Mouse (Mus musculus): ENCODE measurements at regions not wholly inside any gene's neighbourhood (a gene's known extent, or its start where the extent isn't known, plus 50 kb on each side); places are given as distances from the start of the nearest gene placed in this dataset.

DNA sequence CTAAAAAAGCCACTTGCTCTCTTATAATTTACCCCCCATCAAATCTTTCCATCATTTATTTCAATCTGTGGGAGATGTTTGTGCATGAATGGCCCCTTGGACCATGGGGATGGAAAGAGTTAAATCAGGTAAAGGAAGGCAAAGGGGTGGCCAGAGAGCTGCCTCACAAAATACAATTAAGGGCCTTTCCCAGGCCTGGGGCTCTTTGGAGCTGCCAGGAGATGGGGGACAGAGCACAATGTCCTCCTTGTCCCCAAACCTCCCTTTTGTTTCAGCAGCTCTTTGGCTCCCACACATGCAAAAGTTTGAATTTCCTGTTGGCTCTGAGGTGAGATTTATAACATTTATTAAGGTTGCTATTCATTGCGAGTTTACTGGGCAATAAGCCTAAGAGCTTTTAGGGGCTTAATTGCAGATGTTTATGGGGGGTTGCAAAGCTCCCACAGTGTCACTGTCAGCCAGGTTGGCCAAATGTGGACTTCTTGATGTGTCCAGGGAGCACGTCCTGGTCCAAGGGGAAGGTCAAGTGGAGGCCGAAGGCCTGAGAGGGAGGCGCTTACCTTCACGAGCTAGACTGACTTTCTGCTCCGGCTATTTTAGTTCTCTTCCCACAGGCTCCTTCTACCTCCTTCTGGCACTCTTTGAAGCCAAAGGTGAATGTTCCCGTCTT, 628.5 kb downstream of the Lmo4 start:
- no peaks in the 10 kb centered on the region for H3K27me3 ChIP-seq (replicated peaks)
- H3K4me3 ChIP-seq: no peak overlapping the region
- H3K27ac ChIP-seq (ENCODE audit: poor library complexity, severe bottlenecking): no peak overlapping the region
- no peaks in the 10 kb centered on the region for H3K9me3 ChIP-seq (replicated peaks)
- H3K4me2 ChIP-seq: no peak overlapping the region
- 62% methylated on average over 7 of the region's 7 CpGs for WGBS
- H3K9ac ChIP-seq: no peak overlapping the region
- H3K36me3 ChIP-seq: no peaks in the 10 kb centered on the region
- ATAC-seq (ENCODE audit: insufficient number of reproducible peaks, low FRiP score): no peak
- H3K4me1 ChIP-seq (replicated peaks): peaks cover 12% of the 10 kb centered on the region

DNA sequence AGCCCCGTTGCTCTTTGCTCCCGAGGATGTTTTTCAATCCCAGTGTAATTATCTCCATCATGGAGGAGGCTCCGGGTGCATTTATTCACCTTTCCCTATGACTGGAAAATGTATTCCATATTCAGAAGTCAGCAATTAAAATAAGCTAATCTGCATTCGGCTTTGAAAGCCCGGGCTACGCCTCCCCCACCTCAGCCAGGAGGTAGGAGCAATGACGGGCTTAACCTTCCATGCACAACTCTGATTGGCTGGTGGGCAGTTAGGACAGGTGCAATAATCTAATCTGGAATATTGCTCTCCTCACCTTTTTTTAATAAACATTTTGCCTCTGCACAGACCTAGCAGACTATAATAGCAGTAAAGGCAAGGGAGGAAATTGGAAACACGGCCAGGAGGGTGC, 629.3 kb downstream of the Lmo4 start:
- Histone ChIP-seq H3K9ac (no peak overlapping the region), H3K4me2 (no peak overlapping the region), H3K27me3 (replicated peaks) (no peaks in the 10 kb centered on the region), H3K4me3 (no peak overlapping the region), H3K27ac (ENCODE audit: poor library complexity, severe bottlenecking) (no peak overlapping the region), H3K4me1 (replicated peaks) (peaks cover 12% of the 10 kb centered on the region), H3K9me3 (replicated peaks) (no peaks in the 10 kb centered on the region), H3K36me3 (no peaks in the 10 kb centered on the region)
- ATAC-seq (ENCODE audit: insufficient number of reproducible peaks, low FRiP score): no peak
- 89% methylated on average over 8 of the region's 8 CpGs for WGBS

DNA sequence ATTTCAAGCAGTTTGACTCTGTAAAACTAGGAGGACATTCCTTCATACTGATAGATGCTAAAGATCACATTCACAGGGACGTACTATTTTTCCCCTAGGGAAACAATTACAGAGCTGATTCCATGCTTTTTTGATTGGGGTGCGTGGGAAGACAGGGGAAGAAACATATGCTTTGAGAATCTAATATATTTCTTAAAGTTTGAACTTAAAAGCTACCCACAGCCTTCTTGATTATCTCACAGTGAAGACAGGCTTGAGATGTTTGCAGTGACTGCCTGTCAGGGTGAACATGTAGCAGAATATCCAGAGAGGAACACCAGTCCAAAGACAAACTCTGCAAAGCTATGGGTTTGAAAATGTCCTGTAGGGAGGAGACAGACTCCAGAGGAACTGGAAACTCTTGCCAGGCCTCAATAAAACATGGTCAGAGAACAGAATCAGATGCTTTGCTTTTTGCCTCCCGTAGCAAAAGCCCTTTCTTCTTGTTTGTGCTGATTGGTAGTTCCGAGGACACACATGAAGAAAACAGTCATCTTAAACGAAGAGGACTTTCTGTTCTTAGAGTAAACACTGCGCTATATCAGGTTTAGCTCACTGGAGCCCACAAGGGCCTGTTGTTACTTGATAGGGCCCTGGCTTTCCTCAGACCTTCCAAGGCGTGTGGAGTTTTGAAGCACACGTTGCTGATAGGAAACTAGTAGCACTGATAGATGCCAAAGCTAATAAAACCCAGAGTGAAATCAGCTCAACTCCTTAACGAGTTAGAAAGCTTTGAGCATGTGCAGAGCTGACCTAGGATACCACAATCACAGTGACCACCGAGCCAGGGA, 630.8 kb downstream of the Lmo4 start:
- no peaks in the 10 kb centered on the region for H3K9me3 ChIP-seq (replicated peaks)
- no peaks in the 10 kb centered on the region for H3K36me3 ChIP-seq
- peak overlapping the region; percentile 16 for H3K27ac ChIP-seq (ENCODE audit: poor library complexity, severe bottlenecking)
- peak; percentile 53; the same call in 1 of the 2 replicates for ATAC-seq (ENCODE audit: insufficient number of reproducible peaks, low FRiP score)
- no peak overlapping the region for H3K9ac ChIP-seq
- peaks cover 12% of the 10 kb centered on the region for H3K4me1 ChIP-seq (replicated peaks)
- no peak overlapping the region for H3K4me3 ChIP-seq
- peak overlapping the region; percentile 7; the same call in 1 of the 2 replicates for H3K4me2 ChIP-seq
- H3K27me3 ChIP-seq (replicated peaks): no peaks in the 10 kb centered on the region
- 15% methylated on average over 10 of the region's 10 CpGs for WGBS

DNA sequence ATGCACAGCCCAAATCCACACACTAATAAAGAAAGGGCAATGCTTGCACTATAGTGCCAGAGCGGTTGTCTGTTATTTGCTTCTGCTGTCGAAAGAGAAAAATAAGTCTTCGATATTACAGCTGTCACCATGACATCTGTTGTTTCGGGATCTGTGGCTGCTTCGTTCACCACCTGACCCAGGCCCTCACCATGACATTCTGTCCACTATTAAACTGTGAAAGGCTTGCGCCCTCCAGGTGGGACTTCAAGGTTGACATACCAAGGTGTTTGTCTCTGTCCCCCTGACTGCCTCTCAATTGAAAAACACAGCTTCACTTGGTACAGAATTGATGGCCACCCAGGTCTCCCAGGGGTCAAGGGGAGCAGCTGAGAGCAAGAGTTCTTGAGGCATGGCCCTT, 635.1 kb downstream of the Lmo4 start:
- no peak overlapping the region for H3K4me3 ChIP-seq
- H3K4me1 ChIP-seq (replicated peaks): peaks cover 9% of the 10 kb centered on the region
- no peaks in the 10 kb centered on the region for H3K9me3 ChIP-seq (replicated peaks)
- no peak overlapping the region for H3K4me2 ChIP-seq
- no peak for ATAC-seq (ENCODE audit: insufficient number of reproducible peaks, low FRiP score)
- no peak overlapping the region for H3K27ac ChIP-seq (ENCODE audit: poor library complexity, severe bottlenecking)
- H3K9ac ChIP-seq: no peak overlapping the region
- WGBS: 81% methylated on average over 6 of the region's 6 CpGs
- no peaks in the 10 kb centered on the region for H3K27me3 ChIP-seq (replicated peaks)
- H3K36me3 ChIP-seq: no peaks in the 10 kb centered on the region

DNA sequence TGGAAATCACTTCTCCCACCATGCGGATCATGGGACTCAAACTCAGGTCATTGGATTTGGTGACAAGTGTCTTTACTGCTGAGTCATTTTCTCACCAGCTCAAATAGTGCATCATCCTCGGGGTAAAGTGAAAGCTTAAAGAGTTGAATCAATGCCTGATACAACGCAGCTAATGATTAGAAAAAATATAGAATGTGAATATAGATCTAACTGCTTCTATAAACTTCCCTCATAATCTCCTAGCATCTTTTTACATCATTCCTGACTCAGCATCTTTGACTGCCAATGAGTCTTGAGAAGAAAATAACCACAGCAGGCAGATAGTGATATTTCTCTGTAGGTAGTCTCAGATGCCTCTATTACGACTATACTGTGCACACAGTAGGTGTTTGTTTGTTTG, 640.0 kb downstream of the Lmo4 start:
- no peak overlapping the region for H3K9ac ChIP-seq
- no peak overlapping the region for H3K27ac ChIP-seq (ENCODE audit: poor library complexity, severe bottlenecking)
- no peak for ATAC-seq (ENCODE audit: insufficient number of reproducible peaks, low FRiP score)
- 83% methylated on average over 4 of the region's 4 CpGs for WGBS
- H3K36me3 ChIP-seq: no peaks in the 10 kb centered on the region
- no peak overlapping the region for H3K4me2 ChIP-seq
- H3K9me3 ChIP-seq (replicated peaks): no peaks in the 10 kb centered on the region
- H3K4me1 ChIP-seq (replicated peaks): no peaks in the 10 kb centered on the region
- H3K4me3 ChIP-seq: no peak overlapping the region
- no peaks in the 10 kb centered on the region for H3K27me3 ChIP-seq (replicated peaks)

DNA sequence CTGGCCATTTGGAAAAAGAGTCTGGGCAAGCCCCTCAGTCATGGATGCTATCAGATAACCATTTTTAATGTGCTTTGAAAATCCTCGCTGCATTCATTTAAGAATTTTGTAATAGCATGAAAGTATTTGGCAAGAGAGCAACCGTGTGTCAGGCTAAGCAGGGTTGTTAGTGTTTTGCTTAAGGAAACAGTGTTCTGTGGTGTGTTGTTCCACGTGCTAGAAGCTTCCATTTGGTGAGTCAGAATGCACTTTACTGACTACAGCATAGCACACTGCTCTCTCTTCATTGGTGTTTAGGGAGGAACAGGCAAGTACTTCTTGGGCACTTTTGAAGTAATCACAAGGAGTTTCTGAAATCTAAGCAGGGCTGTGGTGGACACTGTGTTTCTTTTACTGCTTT, 661.0 kb upstream of the Pkn2 start:
- Histone ChIP-seq H3K4me3 (no peak overlapping the region), H3K27me3 (replicated peaks) (no peaks in the 10 kb centered on the region), H3K27ac (ENCODE audit: poor library complexity, severe bottlenecking) (no peak overlapping the region), H3K36me3 (no peaks in the 10 kb centered on the region), H3K4me2 (no peak overlapping the region), H3K9ac (no peak overlapping the region), H3K9me3 (replicated peaks) (no peaks in the 10 kb centered on the region), H3K4me1 (replicated peaks) (no peaks in the 10 kb centered on the region)
- no peak for ATAC-seq (ENCODE audit: insufficient number of reproducible peaks, low FRiP score)
- 68% methylated on average over 3 of the region's 3 CpGs for WGBS

DNA sequence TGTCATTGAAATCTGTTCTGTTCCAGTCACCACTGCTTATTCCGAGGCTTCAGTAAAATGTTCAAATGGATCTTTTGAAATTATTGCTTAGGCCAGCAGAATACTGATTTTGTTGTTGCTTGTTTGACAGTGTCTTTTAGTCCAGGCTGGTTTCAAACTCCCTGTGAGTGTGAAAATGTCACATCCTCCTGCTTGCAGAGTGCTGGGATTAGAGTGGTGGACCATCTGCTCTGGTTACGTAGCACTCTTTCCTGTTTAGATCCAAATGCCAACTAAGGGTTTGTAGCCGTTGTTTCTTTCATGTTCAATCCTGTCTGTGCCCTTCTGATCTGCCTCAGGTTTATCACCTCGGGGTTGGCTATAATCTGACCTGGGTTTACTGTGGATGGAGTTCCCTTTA, 646.2 kb upstream of the Pkn2 start:
- no peak overlapping the region for H3K9ac ChIP-seq
- no peak overlapping the region for H3K27ac ChIP-seq (ENCODE audit: poor library complexity, severe bottlenecking)
- no peak overlapping the region for H3K4me2 ChIP-seq
- ATAC-seq (ENCODE audit: insufficient number of reproducible peaks, low FRiP score): no peak
- H3K4me3 ChIP-seq: no peak overlapping the region
- no peaks in the 10 kb centered on the region for H3K9me3 ChIP-seq (replicated peaks)
- no peaks in the 10 kb centered on the region for H3K27me3 ChIP-seq (replicated peaks)
- no peaks in the 10 kb centered on the region for H3K4me1 ChIP-seq (replicated peaks)
- no peaks in the 10 kb centered on the region for H3K36me3 ChIP-seq
- WGBS: 55% methylated on average over 4 of the region's 4 CpGs

DNA sequence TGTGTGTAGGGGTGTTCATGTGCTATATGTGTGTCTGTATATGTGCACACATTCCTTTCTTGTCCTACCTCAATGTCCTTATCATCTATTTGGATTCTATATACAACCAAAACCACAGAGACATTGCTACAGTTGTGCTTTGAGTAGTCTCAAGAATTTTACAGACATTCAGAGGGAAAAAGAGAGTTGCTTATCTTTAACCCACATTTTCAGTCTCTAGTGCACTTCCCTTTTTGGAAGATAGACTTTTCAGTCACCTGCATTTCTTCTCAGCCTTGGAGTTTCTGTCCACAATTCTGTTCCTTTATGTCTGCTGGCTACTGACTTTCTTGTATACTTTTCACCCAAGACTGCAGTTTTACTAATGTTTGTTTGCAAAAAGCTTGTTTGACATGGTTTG, 645.5 kb upstream of the Pkn2 start:
- no peaks in the 10 kb centered on the region for H3K4me1 ChIP-seq (replicated peaks)
- no peaks in the 10 kb centered on the region for H3K36me3 ChIP-seq
- H3K27me3 ChIP-seq (replicated peaks): no peaks in the 10 kb centered on the region
- H3K27ac ChIP-seq (ENCODE audit: poor library complexity, severe bottlenecking): no peak overlapping the region
- H3K4me2 ChIP-seq: no peak overlapping the region
- no peak for ATAC-seq (ENCODE audit: insufficient number of reproducible peaks, low FRiP score)
- H3K9ac ChIP-seq: no peak overlapping the region
- no peak overlapping the region for H3K4me3 ChIP-seq
- no peaks in the 10 kb centered on the region for H3K9me3 ChIP-seq (replicated peaks)

DNA sequence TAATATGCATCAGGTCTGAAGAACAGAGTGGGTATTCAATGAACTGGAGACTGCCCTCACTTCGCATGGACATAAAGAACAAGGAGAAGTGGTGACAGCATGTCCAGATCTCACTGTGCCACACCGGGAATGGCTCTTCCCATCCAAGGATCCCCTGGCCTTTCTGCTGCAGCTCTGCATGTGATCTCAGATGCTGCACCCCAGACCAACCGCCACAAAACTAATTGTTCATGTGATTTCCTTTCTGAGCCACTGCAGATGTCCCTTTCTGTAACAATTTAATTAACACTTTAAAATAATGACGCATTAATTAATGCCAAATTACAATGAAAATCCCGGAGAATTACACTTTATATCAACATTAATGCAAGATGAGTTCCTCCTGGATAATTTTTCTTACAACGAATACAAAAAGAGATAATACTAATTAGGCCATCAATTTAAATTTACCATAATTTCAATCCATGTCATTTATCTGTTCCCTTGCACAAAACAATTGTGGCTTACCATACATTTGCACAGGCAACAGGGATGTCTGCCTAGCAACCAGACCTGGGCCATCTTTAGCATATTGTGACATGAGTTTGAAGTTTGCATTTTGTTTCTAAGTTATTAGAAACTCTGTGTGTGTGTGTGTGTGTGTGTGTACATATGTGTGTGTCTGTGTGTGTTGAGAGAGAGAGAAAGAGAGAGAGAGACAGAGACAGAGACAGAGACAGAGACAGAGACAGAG, 630.9 kb upstream of the Pkn2 start:
- no peak overlapping the region for H3K9ac ChIP-seq
- H3K4me1 ChIP-seq (replicated peaks): peaks cover 10% of the 10 kb centered on the region
- H3K4me2 ChIP-seq: no peak overlapping the region
- H3K27me3 ChIP-seq (replicated peaks): no peaks in the 10 kb centered on the region
- 67% methylated on average over 6 of the region's 6 CpGs for whole genome bisulfite sequencing
- no peak overlapping the region for H3K27ac ChIP-seq (ENCODE audit: poor library complexity, severe bottlenecking)
- ATAC-seq (ENCODE audit: insufficient number of reproducible peaks, low FRiP score): no peak
- no peak overlapping the region for H3K4me3 ChIP-seq
- no peaks in the 10 kb centered on the region for H3K9me3 ChIP-seq (replicated peaks)
- no peaks in the 10 kb centered on the region for H3K36me3 ChIP-seq

DNA sequence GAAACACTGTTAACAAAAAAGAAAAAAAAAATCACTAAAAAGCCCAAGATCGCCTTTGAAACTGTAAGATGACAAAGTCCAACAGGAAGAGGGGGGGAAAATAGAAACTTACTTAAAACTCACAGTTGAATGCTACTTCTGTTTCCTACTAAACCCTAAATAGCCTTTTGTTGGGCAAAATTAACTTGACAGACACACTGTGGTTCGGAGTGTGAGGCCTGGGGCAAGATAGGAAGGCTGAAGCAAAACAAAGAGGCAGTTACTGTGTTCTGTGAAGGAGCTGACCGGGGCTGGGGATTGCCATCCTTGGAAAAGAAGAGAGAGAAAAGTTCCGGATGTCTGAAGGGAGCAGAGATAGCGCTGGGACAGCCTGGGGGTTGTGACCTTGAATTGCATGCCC, 627.7 kb upstream of the Pkn2 start:
- Histone ChIP-seq H3K27ac (ENCODE audit: poor library complexity, severe bottlenecking) (0 out of 2 replicates have a peak overlapping the region, but pooled peaks have one; percentile 38), H3K9ac (no peak overlapping the region), H3K4me2 (no peak overlapping the region), H3K27me3 (replicated peaks) (no peaks in the 10 kb centered on the region), H3K36me3 (no peaks in the 10 kb centered on the region), H3K4me3 (no peak overlapping the region), H3K9me3 (replicated peaks) (no peaks in the 10 kb centered on the region), H3K4me1 (replicated peaks) (peaks cover 10% of the 10 kb centered on the region)
- 0 out of 2 replicates have a peak, but pooled peaks have one; percentile 45 for ATAC-seq (ENCODE audit: insufficient number of reproducible peaks, low FRiP score)
- 20% methylated on average over 5 of the region's 5 CpGs for WGBS

DNA sequence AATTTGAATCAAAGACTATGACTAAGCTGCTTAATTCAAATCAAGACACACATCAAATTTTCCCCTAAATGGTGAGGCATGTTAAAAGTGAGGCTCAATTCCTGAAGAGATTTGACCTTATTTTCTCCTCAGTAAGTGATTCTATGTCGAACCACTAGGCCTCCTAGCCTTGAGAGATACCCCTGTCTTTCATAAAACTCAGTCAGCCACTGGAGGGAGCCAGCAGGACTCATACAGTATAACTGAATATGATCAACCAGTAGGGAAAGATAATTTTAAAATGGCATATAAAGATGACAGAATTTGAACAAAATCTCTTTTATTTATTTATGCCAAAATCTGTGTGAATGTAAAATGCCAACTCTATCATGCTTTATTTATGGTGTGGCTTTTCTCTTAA, 626.5 kb upstream of the Pkn2 start:
- WGBS: 59% methylated on average over 1 of the region's 1 CpGs
- peaks cover 10% of the 10 kb centered on the region for H3K4me1 ChIP-seq (replicated peaks)
- H3K27me3 ChIP-seq (replicated peaks): no peaks in the 10 kb centered on the region
- no peak overlapping the region for H3K9ac ChIP-seq
- no peak for ATAC-seq (ENCODE audit: insufficient number of reproducible peaks, low FRiP score)
- no peaks in the 10 kb centered on the region for H3K36me3 ChIP-seq
- H3K4me2 ChIP-seq: no peak overlapping the region
- 0 out of 2 replicates have a peak, but pooled peaks cover 1% of the 10 kb centered on the region for H3K9me3 ChIP-seq (replicated peaks)
- no peak overlapping the region for H3K27ac ChIP-seq (ENCODE audit: poor library complexity, severe bottlenecking)
- H3K4me3 ChIP-seq: no peak overlapping the region
